Mouse (Mus musculus) frontal cortex, postnatal 14 days (tissue): ENCODE data around the gene Vipr1.

Source experiments
- DNase-seq, 2 experiments: peaks; one replicate each; pipeline ENCODE4 v3.0.0; 2022; ENCODE audit warnings: low spot score in 2 of 2

The Vipr1 gene

GRCm38 (mm10) chr9:121718792-121719318 lies 76.3 kb downstream of the Vipr1 start, which contains the start of gene Nktr:
Nktr (plus strand) TSS chr9:121719169.
- DNase-seq: peak; percentile 97 to 98

GRCm38 (mm10) chr9:121719347-121720331 lies 77.1 kb downstream of the Vipr1 start:
- DNase-seq: no peak
